Mouse (Mus musculus) heart, embryonic 12.5 days (tissue): ENCODE data around the gene Kcnip4. TPM values are rescaled to one million over a fixed set of nuclear protein-coding genes. Genes with fewer than 3 reads are reported as not detected.

Source experiments
- ATAC-seq: fragments of 200-750 bp; cut with Nextera tagmentation; 2 replicates; pipeline ENCODE4 v1.8.0; 2017; ENCODE audit warnings: moderate TSS enrichment, moderate library complexity; ENCODE audit not compliant: insufficient number of reproducible peaks, low FRiP score
- H3K27ac ChIP-seq: fragments of 300-500 bp; sonication (generic); 2 replicates; pipeline ENCODE4 v1.5.1; 2016; ENCODE audit warnings: mild to moderate bottlenecking, moderate library complexity; ENCODE audit not compliant: poor library complexity, severe bottlenecking
- H3K27me3 ChIP-seq: fragments of 300-500 bp; sonication (generic); replicated peaks from 2 replicates; pipeline ENCODE4 v1.6.1; 2016; ENCODE audit warnings: mild to moderate bottlenecking, moderate library complexity
- H3K36me3 ChIP-seq: fragments of 300-500 bp; sonication (generic); 2 replicates; pipeline ENCODE4 v1.6.1; 2016; ENCODE audit warnings: mild to moderate bottlenecking, moderate library complexity
- H3K4me1 ChIP-seq: fragments of 300-500 bp; sonication (generic); replicated peaks from 2 replicates; pipeline ENCODE4 v1.6.1; 2016; ENCODE audit warnings: mild to moderate bottlenecking
- H3K4me2 ChIP-seq: fragments of 300-500 bp; sonication (generic); 2 replicates; pipeline ENCODE4 v1.6.1; 2016; ENCODE audit warnings: mild to moderate bottlenecking, moderate library complexity
- H3K4me3 ChIP-seq: fragments of 300-500 bp; sonication (generic); 2 replicates; pipeline ENCODE4 v1.5.1; 2016; ENCODE audit warnings: mild to moderate bottlenecking
- H3K9ac ChIP-seq: fragments of 300-500 bp; sonication (generic); 2 replicates; pipeline ENCODE4 v1.6.1; 2016; ENCODE audit warnings: mild to moderate bottlenecking, moderate library complexity
- H3K9me3 ChIP-seq: fragments of 300-500 bp; sonication (generic); replicated peaks from 2 replicates; pipeline ENCODE4 v1.6.1; 2016; ENCODE audit warnings: mild to moderate bottlenecking, moderate library complexity
- WGBS: fragments of 180-500 bp; shearing (Covaris S2); methylation state at CpG from one replicate; pipeline ENCODE4 v1.1.7; 2016; 5-methylcytosine and 5-hydroxymethylcytosine counted together
- polyA plus RNA-seq: library from polyadenylated mRNA; unstranded; fragments of >200 nt; fragmentation: Nextera tagmentation; extraction: Ambion mirVana; gene quantifications from 2 replicates; pipeline ENCODE4 v1.2.1, GENCODE M21; 2016

The Kcnip4 gene
- polyA plus RNA-seq, 1 experiment from 2014 or later, result 0.80 TPM

GRCm38 (mm10) chr5:48659975-48660374 is 864.7 kb downstream of the Kcnip4 start:
- no peak for ATAC-seq
- H3K4me3 ChIP-seq, result no peak overlapping the region

GRCm38 (mm10) chr5:48650496-48650895 is 874.2 kb downstream of the Kcnip4 start:
- 67% methylated on average over 4 of the region's 4 CpGs for WGBS
- Histone ChIP-seq H3K27ac (no peak overlapping the region), H3K4me2 (no peak overlapping the region), H3K4me3 (no peak overlapping the region), H3K4me1 (no peaks in the 10 kb centered on the region), H3K27me3 (no peaks in the 10 kb centered on the region), H3K36me3 (no peaks in the 10 kb centered on the region), H3K9ac (no peak overlapping the region), H3K9me3 (no peaks in the 10 kb centered on the region)
- ATAC-seq, result no peak

More at GRCm38 (mm10) chr5:48659975-48660374, 864.7 kb downstream of the Kcnip4 start:
- H3K36me3 ChIP-seq, result no peaks in the 10 kb centered on the region
- no peak overlapping the region for H3K4me2 ChIP-seq
- H3K9ac ChIP-seq, result no peak overlapping the region
- 82% methylated on average over 3 of the region's 3 CpGs for WGBS
- H3K27ac ChIP-seq, result no peak overlapping the region
- no peaks in the 10 kb centered on the region for H3K4me1 ChIP-seq
- H3K9me3 ChIP-seq, result no peaks in the 10 kb centered on the region
- H3K27me3 ChIP-seq, result no peaks in the 10 kb centered on the region

GRCm38 (mm10) chr5:48636675-48637074 is 888.0 kb downstream of the Kcnip4 start:
- WGBS, result 78% methylated on average over 6 of the region's 6 CpGs
- H3K27ac ChIP-seq, result no peak overlapping the region
- no peak for ATAC-seq
- no peak overlapping the region for H3K4me2 ChIP-seq
- no peaks in the 10 kb centered on the region for H3K9me3 ChIP-seq
- no peaks in the 10 kb centered on the region for H3K27me3 ChIP-seq
- H3K4me3 ChIP-seq, result no peak overlapping the region
- no peak overlapping the region for H3K9ac ChIP-seq
- H3K36me3 ChIP-seq, result no peaks in the 10 kb centered on the region
- no peaks in the 10 kb centered on the region for H3K4me1 ChIP-seq

- 79% methylated on average over 3 of the region's 3 CpGs for WGBS
Observed at GRCm38 (mm10) chr5:48633631-48634030, 891.1 kb downstream of the Kcnip4 start.

GRCm38 (mm10) chr5:48623370-48623769 is 901.3 kb downstream of the Kcnip4 start:
- Histone ChIP-seq H3K27me3 (no peaks in the 10 kb centered on the region), H3K27ac (no peak overlapping the region), H3K4me1 (no peaks in the 10 kb centered on the region), H3K9me3 (no peaks in the 10 kb centered on the region), H3K9ac (no peak overlapping the region), H3K36me3 (no peaks in the 10 kb centered on the region), H3K4me2 (no peak overlapping the region), H3K4me3 (no peak overlapping the region)
- no peak for ATAC-seq
- 83% methylated on average over 7 of the region's 7 CpGs for WGBS

More at GRCm38 (mm10) chr5:48633631-48634030, 891.1 kb downstream of the Kcnip4 start:
- H3K4me1 ChIP-seq, result no peaks in the 10 kb centered on the region
- no peak for ATAC-seq
- H3K27me3 ChIP-seq, result no peaks in the 10 kb centered on the region
- no peaks in the 10 kb centered on the region for H3K36me3 ChIP-seq
- no peak overlapping the region for H3K27ac ChIP-seq
- no peaks in the 10 kb centered on the region for H3K9me3 ChIP-seq
- H3K9ac ChIP-seq, result no peak overlapping the region
- H3K4me2 ChIP-seq, result no peak overlapping the region
- H3K4me3 ChIP-seq, result no peak overlapping the region

GRCm38 (mm10) chr5:48606916-48607315 is 917.8 kb downstream of the Kcnip4 start:
- Histone ChIP-seq H3K27ac (no peak overlapping the region), H3K27me3 (no peaks in the 10 kb centered on the region), H3K36me3 (no peaks in the 10 kb centered on the region), H3K4me3 (no peak overlapping the region), H3K4me2 (no peak overlapping the region), H3K4me1 (no peaks in the 10 kb centered on the region), H3K9ac (no peak overlapping the region), H3K9me3 (no peaks in the 10 kb centered on the region)
- 76% methylated on average over 5 of the region's 5 CpGs for WGBS
- ATAC-seq, result no peak

- Histone ChIP-seq H3K27ac (no peak overlapping the region), H3K36me3 (no peaks in the 10 kb centered on the region), H3K27me3 (no peaks in the 10 kb centered on the region), H3K4me3 (no peak overlapping the region), H3K4me1 (no peaks in the 10 kb centered on the region), H3K9me3 (no peaks in the 10 kb centered on the region), H3K4me2 (no peak overlapping the region), H3K9ac (no peak overlapping the region)
- WGBS, result 86% methylated on average over 9 of the region's 9 CpGs
- ATAC-seq, result no peak
Observed at GRCm38 (mm10) chr5:48606281-48606680, 918.4 kb downstream of the Kcnip4 start.

- ATAC-seq, result no peak
- no peak overlapping the region for H3K27ac ChIP-seq
- peaks cover 17% of the 10 kb centered on the region for H3K27me3 ChIP-seq
- no peaks in the 10 kb centered on the region for H3K36me3 ChIP-seq
- H3K4me1 ChIP-seq, result peaks cover 10% of the 10 kb centered on the region; the same call in 1 of the 2 replicates
- H3K4me2 ChIP-seq, result peak overlapping the region; percentile 62
- H3K9ac ChIP-seq, result no peak overlapping the region
- H3K4me3 ChIP-seq, result peak overlapping the region; percentile 29
- no peaks in the 10 kb centered on the region for H3K9me3 ChIP-seq
- 2% methylated on average over 12 of the region's 12 CpGs for WGBS
Observed at GRCm38 (mm10) chr5:48599481-48600040, 925.1 kb downstream of the Kcnip4 start.

GRCm38 (mm10) chr5:48588014-48588413 is 936.7 kb downstream of the Kcnip4 start:
- no peaks in the 10 kb centered on the region for H3K4me1 ChIP-seq

GRCm38 (mm10) chr5:48583431-48583830 is 941.3 kb downstream of the Kcnip4 start:
- Histone ChIP-seq H3K27me3 (no peaks in the 10 kb centered on the region), H3K4me1 (no peaks in the 10 kb centered on the region), H3K4me2 (no peak overlapping the region), H3K36me3 (no peaks in the 10 kb centered on the region), H3K9ac (no peak overlapping the region), H3K4me3 (no peak overlapping the region), H3K27ac (no peak overlapping the region), H3K9me3 (no peaks in the 10 kb centered on the region)
- ATAC-seq, result no peak
- 7% methylated on average over 1 of the region's 1 CpGs for WGBS

More at GRCm38 (mm10) chr5:48588014-48588413, 936.7 kb downstream of the Kcnip4 start:
- H3K27me3 ChIP-seq, result no peaks in the 10 kb centered on the region
- no peak for ATAC-seq
- H3K4me2 ChIP-seq, result no peak overlapping the region
- H3K4me3 ChIP-seq, result no peak overlapping the region
- no peak overlapping the region for H3K9ac ChIP-seq
- H3K9me3 ChIP-seq, result no peaks in the 10 kb centered on the region
- no peak overlapping the region for H3K27ac ChIP-seq
- H3K36me3 ChIP-seq, result no peaks in the 10 kb centered on the region

- no peaks in the 10 kb centered on the region for H3K9me3 ChIP-seq
- no peak overlapping the region for H3K4me2 ChIP-seq
- H3K4me3 ChIP-seq, result no peak overlapping the region
- H3K27ac ChIP-seq, result no peak overlapping the region
- no peaks in the 10 kb centered on the region for H3K27me3 ChIP-seq
- ATAC-seq, result no peak
- no peak overlapping the region for H3K9ac ChIP-seq
- H3K36me3 ChIP-seq, result no peaks in the 10 kb centered on the region
- 57% methylated on average over 3 of the region's 3 CpGs for WGBS
- H3K4me1 ChIP-seq, result no peaks in the 10 kb centered on the region
Observed at GRCm38 (mm10) chr5:48563996-48564587, 960.6 kb downstream of the Kcnip4 start.

GRCm38 (mm10) chr5:48551753-48552152 is 973.0 kb downstream of the Kcnip4 start:
- H3K4me1 ChIP-seq, result 0 out of 2 replicates have a peak, but pooled peaks cover 3% of the 10 kb centered on the region
- no peaks in the 10 kb centered on the region for H3K9me3 ChIP-seq
- no peaks in the 10 kb centered on the region for H3K27me3 ChIP-seq
- no peak overlapping the region for H3K9ac ChIP-seq
- WGBS, result 71% methylated on average over 4 of the region's 4 CpGs
- ATAC-seq, result no peak
- no peaks in the 10 kb centered on the region for H3K36me3 ChIP-seq
- no peak overlapping the region for H3K4me3 ChIP-seq
- H3K27ac ChIP-seq, result no peak overlapping the region
- H3K4me2 ChIP-seq, result no peak overlapping the region
